Mouse (Mus musculus) MEL-GATA-1-ER (cell line): ENCODE results near the gene Med11.

ENCODE experiments used
- DNase-seq: peaks from one replicate; pipeline ENCODE4 v3.0.0-alpha.2; 2012; ENCODE audit warnings: low read depth; ENCODE audit errors: extremely low read depth

The Med11 gene

GRCm38 (mm10) chr11:70502018-70502417, 50.3 kb downstream of the Med11 start:
- no peak for DNase-seq
